ENCODE assay signal across 8 mouse cellular contexts in the genomic region with DNA sequence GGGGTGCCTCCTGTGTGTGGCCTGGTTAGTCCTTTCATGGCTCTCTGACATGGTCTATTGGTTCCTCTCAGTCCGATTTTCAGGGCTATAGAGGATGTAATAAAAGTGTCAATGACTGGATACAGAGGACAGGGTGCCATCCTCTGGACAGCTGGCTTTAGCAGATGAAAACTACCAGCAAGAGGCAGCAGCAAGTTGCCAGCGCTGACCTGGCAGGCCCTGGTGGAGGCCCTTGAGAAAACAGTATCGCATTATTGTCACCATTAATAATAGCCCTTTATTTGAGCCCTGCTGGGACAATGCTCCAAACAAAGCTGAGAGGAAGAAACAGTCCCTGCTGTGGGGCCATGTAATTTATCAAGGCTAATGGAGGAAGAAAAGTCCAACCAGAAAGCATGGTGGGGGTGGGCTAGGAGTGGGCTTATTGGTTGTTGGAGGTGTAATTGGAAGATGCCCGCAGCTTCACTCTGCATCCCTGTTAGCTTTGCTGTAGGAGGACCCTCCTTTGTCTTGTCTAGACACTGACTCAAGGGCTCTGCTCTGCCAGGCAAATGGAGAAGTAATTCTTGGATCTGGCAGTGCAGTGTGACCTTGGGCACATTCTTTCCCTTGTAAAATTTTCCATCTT.
A peak's percentile ranks its signal among the peaks of the same experiment; 100 is the strongest.
DNase-seq lines count a peak whose midpoint lies in the region; ATAC-seq and TF ChIP-seq lines count a peak whose summit lies in the region.

No protein-coding gene starts in this region.

- H3K36me3 ChIP-seq in heart, postnatal 0 days (replicated peaks; ENCODE audit: control insufficient read depth, insufficient read depth, low read length) = no peaks in the 10 kb centered on the region
- no peaks in the 10 kb centered on the region for H3K36me3 ChIP-seq in midbrain, embryonic 15.5 days (replicated peaks)

- peak; percentile 28 for TF ChIP-seq CTCF in heart, postnatal 0 days (IDR thresholded peaks at IDR 0.05; ENCODE audit: low read depth)

- H3K4me3 ChIP-seq in heart, postnatal 0 days (ENCODE audit: low read depth, low read length) = no peak overlapping the region
- no peak overlapping the region for H3K4me3 ChIP-seq in midbrain, embryonic 15.5 days

- H3K9me3 ChIP-seq in heart, postnatal 0 days (replicated peaks; ENCODE audit: control insufficient read depth, low read length) = no peaks in the 10 kb centered on the region
- no peaks in the 10 kb centered on the region for H3K9me3 ChIP-seq in midbrain, embryonic 15.5 days

- peak; percentile 47; the same call in 1 of the 2 replicates for ATAC-seq in heart, postnatal 0 days (ENCODE audit: insufficient read depth, low read depth)
- ATAC-seq in midbrain, embryonic 15.5 days (replicated peaks) = peak; percentile 31; the same call in 1 of the 2 replicates

- H3K27me3 ChIP-seq in heart, postnatal 0 days (ENCODE audit: control insufficient read depth, insufficient read depth, low read length) = no peaks in the 10 kb centered on the region
- no peaks in the 10 kb centered on the region for H3K27me3 ChIP-seq in midbrain, embryonic 15.5 days (replicated peaks)

- H3K4me1 ChIP-seq in heart, postnatal 0 days (ENCODE audit: control insufficient read depth, insufficient read depth) = peaks cover 27% of the 10 kb centered on the region
- H3K4me1 ChIP-seq in midbrain, embryonic 15.5 days = peaks cover 9% of the 10 kb centered on the region

- H3K27ac ChIP-seq in heart, postnatal 0 days (ENCODE audit: low read depth) = peak overlapping the region; percentile 52; the same call in 1 of the 2 replicates
- H3K27ac ChIP-seq in midbrain, embryonic 15.5 days = peak overlapping the region; percentile 42; the same call in 1 of the 2 replicates

- peak; percentile 20 to 28 for DNase-seq in heart, adult 9 months (ENCODE audit: low spot score in 2 of 2)
- DNase-seq in heart, postnatal 25 days (ENCODE audit: low spot score) = no peak
- DNase-seq in embryo, embryonic 11 days = peak; percentile 63
- no peak for DNase-seq in heart, postnatal 0 days (ENCODE audit: low spot score)
- DNase-seq in right cerebral cortex, postnatal 10 days (ENCODE audit: low spot score in 2 of 2) = no peak
- DNase-seq in right cerebral cortex, adult 2 months (ENCODE audit: low spot score in 2 of 2) = no peak
- DNase-seq in urinary bladder, postnatal 4 days (ENCODE audit: low spot score in 2 of 2) = no peak

- H3K4me2 ChIP-seq in heart, postnatal 0 days (ENCODE audit: low read depth, low read length) = no peak overlapping the region
- no peak overlapping the region for H3K4me2 ChIP-seq in midbrain, embryonic 15.5 days

- intact Hi-C loops in heart, postnatal 25 days (cut with DNase I) = loop anchor here (5.0 kb wide), 1 partner anchor 44 kb away; no protein-coding TSS in a partner anchor

- 47% methylated on average over 4 of the region's 4 CpGs for WGBS in heart, postnatal 0 days
- WGBS in midbrain, embryonic 15.5 days = 15% methylated on average over 4 of the region's 4 CpGs

- TF ChIP-seq EP300 in heart, postnatal 0 days (IDR thresholded peaks at IDR 0.05; ENCODE audit: low read depth) = no peak

- no peak overlapping the region for H3K9ac ChIP-seq in heart, postnatal 0 days (replicated peaks; ENCODE audit: low read depth, low read length)
- no peak overlapping the region for H3K9ac ChIP-seq in midbrain, embryonic 15.5 days

Comparison
In these comparisons a context has a peak if more than half of its experiments do, and no peak if none do; other contexts are left out.
1. DNase-seq: peak in heart, adult 9 months (2 of 2) and embryo, embryonic 11 days (single experiment); none in heart, postnatal 25 days (single experiment), heart, postnatal 0 days (single experiment), right cerebral cortex, postnatal 10 days (0 of 2), right cerebral cortex, adult 2 months (0 of 2) and urinary bladder, postnatal 4 days (0 of 2).